Mouse (Mus musculus) stomach, postnatal 0 days (tissue): ENCODE results near the gene Tha1.

Experiments used
- CTCF ChIP-seq: IDR thresholded peaks from 2 replicates; pipeline ENCODE4 v1.5.1; 2016; ENCODE audit warnings: antibody characterized with exemption, low read depth, mild to moderate bottlenecking, moderate library complexity
- EP300 ChIP-seq: optimal IDR thresholded peaks from 2 replicates; pipeline ENCODE3; 2016; ENCODE audit warnings: antibody characterized with exemption

GRCm38 (mm10) chr11:117828888-117829604, 44.2 kb downstream of the Tha1 start:
- TF ChIP-seq CTCF (no peak), EP300 (no peak)
